Mouse (Mus musculus): ENCODE data around the gene Cntnap3. TPM values are rescaled to one million over a fixed set of nuclear protein-coding genes. Genes with fewer than 3 reads are reported as not detected.
"Not testable (repeated sequence)": the region's sequence is repeated elsewhere in the genome, so short reads cannot be mapped to it uniquely, and the experiment has no call there.

Gene Cntnap3
- polyA plus RNA-seq (2014; fragmentation: Nextera tagmentation; extraction: Ambion mirVana) = not detected in 2 replicates

GRCm38 (mm10) chr13:64903585-64904208, at the start of gene Cntnap3:
Cntnap3 (minus strand) TSS chr13:64903955.
- no peak for ATAC-seq (ENCODE audit: insufficient number of reproducible peaks, insufficient read depth, low FRiP score, low read depth)
- no peak within 1 kb of the TSS for H3K9ac ChIP-seq (ENCODE audit: low read length)
- H3K9me3 ChIP-seq (ENCODE audit: control insufficient read depth, low read length) = no peaks in the 10 kb centered on the region
- WGBS = 10% methylated on average over 16 of the region's 16 CpGs
- no peak within 1 kb of the TSS for H3K4me3 ChIP-seq (ENCODE audit: control insufficient read depth in 1 of 2, insufficient read depth in 1 of 2, low read depth in 1 of 2, low read length in 2 of 2)
- no peaks in the 10 kb centered on the region for H3K36me3 ChIP-seq (ENCODE audit: control insufficient read depth, insufficient read depth, low read length)
- H3K4me2 ChIP-seq (ENCODE audit: low read length) = peak within 1 kb of the TSS; percentile 39
- no peaks in the 10 kb centered on the region; a peak in 1 of 4 replicates for H3K4me1 ChIP-seq (ENCODE audit: control insufficient read depth in 2 of 2, insufficient read depth in 2 of 2, low read length in 2 of 2)
- H3K27ac ChIP-seq (replicated peaks in 1 of 2; ENCODE audit: control insufficient read depth in 1 of 2, insufficient read depth in 1 of 2, low read depth in 2 of 2, low read length in 2 of 2) = no peak within 1 kb of the TSS
- H3K27me3 ChIP-seq (ENCODE audit: control insufficient read depth, insufficient read depth, low read length) = no peaks in the 10 kb centered on the region

DNA sequence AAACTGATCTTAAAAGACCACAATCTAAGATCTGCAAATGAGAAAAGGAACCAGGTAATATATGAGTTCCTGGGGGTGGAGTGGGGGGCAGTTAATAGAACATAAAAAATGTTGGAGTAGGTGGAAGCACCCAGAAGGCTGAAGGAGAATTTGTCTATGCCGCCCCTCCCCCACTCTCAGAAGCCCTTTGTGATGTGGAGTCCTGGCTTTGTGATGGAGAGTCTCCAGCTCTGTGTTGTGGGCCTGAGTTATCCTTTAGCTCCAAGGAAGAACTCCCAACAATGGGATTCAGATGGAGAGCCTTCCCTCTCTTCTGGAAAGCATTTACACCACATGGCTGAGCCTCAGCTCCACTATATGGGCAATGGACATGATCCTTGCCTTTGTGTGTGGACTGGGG, 13.4 kb upstream of the Cntnap3 start, which contains the start of gene Spata31:
Gene Spata31, plus strand, starts transcription at position 216 of the 400 bp plus-strand sequence.
- ATAC-seq (ENCODE audit: insufficient number of reproducible peaks, insufficient read depth, low FRiP score, low read depth) = no peak

DNA sequence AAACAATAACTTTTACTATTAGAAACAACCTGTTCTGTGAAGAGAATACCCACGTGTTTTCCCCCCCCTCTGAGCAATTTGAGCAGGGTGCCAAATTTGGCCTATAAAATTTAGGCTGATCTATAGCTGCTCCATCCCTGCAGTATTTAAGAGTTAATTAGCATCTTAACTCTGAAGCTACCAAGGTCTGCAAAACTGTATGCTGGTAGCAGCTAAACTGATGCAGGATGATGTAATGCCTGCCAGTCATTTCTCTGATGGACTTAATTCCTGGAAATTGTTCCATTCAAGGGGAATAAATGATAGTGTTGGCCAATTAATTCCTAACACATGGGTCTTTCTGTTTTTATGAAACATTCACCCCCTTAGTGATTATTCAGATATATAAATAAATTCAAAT, 623 bp downstream of the Cntnap3 start:
- H3K4me1 ChIP-seq (ENCODE audit: control insufficient read depth in 2 of 2, insufficient read depth in 2 of 2, low read length in 2 of 2) = no peaks in the 10 kb centered on the region; a peak in 1 of 4 replicates
- H3K9ac ChIP-seq (ENCODE audit: low read length) = no peak overlapping the region
- ATAC-seq (ENCODE audit: insufficient number of reproducible peaks, insufficient read depth, low FRiP score, low read depth) = no peak
- no peaks in the 10 kb centered on the region for H3K27me3 ChIP-seq (ENCODE audit: control insufficient read depth, insufficient read depth, low read length)
- WGBS = 51% methylated on average over 1 of the region's 1 CpGs
- H3K4me3 ChIP-seq (ENCODE audit: control insufficient read depth in 1 of 2, insufficient read depth in 1 of 2, low read depth in 1 of 2, low read length in 2 of 2) = no peak overlapping the region
- H3K9me3 ChIP-seq (ENCODE audit: control insufficient read depth, low read length) = no peaks in the 10 kb centered on the region
- no peaks in the 10 kb centered on the region for H3K36me3 ChIP-seq (ENCODE audit: control insufficient read depth, insufficient read depth, low read length)
- H3K27ac ChIP-seq (replicated peaks in 1 of 2; ENCODE audit: control insufficient read depth in 1 of 2, insufficient read depth in 1 of 2, low read depth in 2 of 2, low read length in 2 of 2) = no peak overlapping the region
- H3K4me2 ChIP-seq (ENCODE audit: low read length) = no peak overlapping the region

More for the DNA sequence above, 13.4 kb upstream of the Cntnap3 start, which contains the start of gene Spata31:
- Histone ChIP-seq H3K4me2 (ENCODE audit: low read length) (no peak within 1 kb of the TSS), H3K4me1 (ENCODE audit: control insufficient read depth in 2 of 2, insufficient read depth in 2 of 2, low read length in 2 of 2) (no peaks in the 10 kb centered on the region), H3K4me3 (ENCODE audit: control insufficient read depth in 1 of 2, insufficient read depth in 1 of 2, low read depth in 1 of 2, low read length in 2 of 2) (no peak within 1 kb of the TSS), H3K27ac (replicated peaks in 1 of 2; ENCODE audit: control insufficient read depth in 1 of 2, insufficient read depth in 1 of 2, low read depth in 2 of 2, low read length in 2 of 2) (no peak within 1 kb of the TSS), H3K27me3 (ENCODE audit: control insufficient read depth, insufficient read depth, low read length) (no peaks in the 10 kb centered on the region), H3K9me3 (ENCODE audit: control insufficient read depth, low read length) (no peaks in the 10 kb centered on the region), H3K36me3 (ENCODE audit: control insufficient read depth, insufficient read depth, low read length) (no peaks in the 10 kb centered on the region), H3K9ac (ENCODE audit: low read length) (no peak within 1 kb of the TSS)
- WGBS = 46% methylated on average over 1 of the region's 1 CpGs

- no peak for ATAC-seq (ENCODE audit: insufficient number of reproducible peaks, insufficient read depth, low FRiP score, low read depth)
- no peak overlapping the region for H3K9ac ChIP-seq (ENCODE audit: low read length)
- H3K27me3 ChIP-seq (ENCODE audit: control insufficient read depth, insufficient read depth, low read length) = no peaks in the 10 kb centered on the region
- H3K4me2 ChIP-seq (ENCODE audit: low read length) = no peak overlapping the region
- H3K9me3 ChIP-seq (ENCODE audit: control insufficient read depth, low read length) = no peaks in the 10 kb centered on the region
- H3K4me3 ChIP-seq (ENCODE audit: control insufficient read depth in 1 of 2, insufficient read depth in 1 of 2, low read depth in 1 of 2, low read length in 2 of 2) = no peak overlapping the region
- no peaks in the 10 kb centered on the region for H3K36me3 ChIP-seq (ENCODE audit: control insufficient read depth, insufficient read depth, low read length)
- H3K4me1 ChIP-seq (ENCODE audit: control insufficient read depth in 2 of 2, insufficient read depth in 2 of 2, low read length in 2 of 2) = no peaks in the 10 kb centered on the region
- WGBS = 69% methylated on average over 3 of the region's 3 CpGs
- H3K27ac ChIP-seq (replicated peaks in 1 of 2; ENCODE audit: control insufficient read depth in 1 of 2, insufficient read depth in 1 of 2, low read depth in 2 of 2, low read length in 2 of 2) = no peak overlapping the region
Measured at GRCm38 (mm10) chr13:64865397-64865796, 38.4 kb downstream of the Cntnap3 start.

DNA sequence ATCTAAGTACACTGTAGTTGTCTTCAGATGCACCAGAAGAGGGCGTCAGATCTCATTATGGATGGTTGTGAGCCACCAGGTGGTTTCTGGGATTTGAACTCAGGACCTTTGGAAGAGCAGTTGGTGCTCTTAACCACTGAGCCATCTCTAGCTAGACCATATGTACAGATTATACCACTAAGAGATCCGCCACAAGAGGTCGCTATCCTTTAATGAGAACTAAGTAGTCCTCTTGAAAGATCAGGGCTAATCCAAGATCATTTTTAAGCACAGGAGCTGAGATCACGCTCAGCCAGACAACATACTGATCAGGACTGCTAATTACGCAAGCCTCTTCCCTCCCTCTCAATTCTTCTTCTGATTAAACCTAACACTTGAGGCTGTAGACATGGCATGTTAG, 78.9 kb downstream of the Cntnap3 start:
- not testable (repeated sequence) for H3K27me3 ChIP-seq (ENCODE audit: control insufficient read depth, insufficient read depth, low read length); H3K27ac ChIP-seq (replicated peaks in 1 of 2; ENCODE audit: control insufficient read depth in 1 of 2, insufficient read depth in 1 of 2, low read depth in 2 of 2, low read length in 2 of 2); H3K9ac ChIP-seq (ENCODE audit: low read length); ATAC-seq (ENCODE audit: insufficient number of reproducible peaks, insufficient read depth, low FRiP score, low read depth); H3K36me3 ChIP-seq (ENCODE audit: control insufficient read depth, insufficient read depth, low read length); H3K9me3 ChIP-seq (ENCODE audit: control insufficient read depth, low read length); H3K4me1 ChIP-seq (ENCODE audit: control insufficient read depth in 2 of 2, insufficient read depth in 2 of 2, low read length in 2 of 2); H3K4me2 ChIP-seq (ENCODE audit: low read length); H3K4me3 ChIP-seq (ENCODE audit: control insufficient read depth in 1 of 2, insufficient read depth in 1 of 2, low read depth in 1 of 2, low read length in 2 of 2)
- 42% methylated on average over 5 of the region's 5 CpGs for WGBS

- Histone ChIP-seq H3K4me1 (ENCODE audit: control insufficient read depth in 2 of 2, insufficient read depth in 2 of 2, low read length in 2 of 2) (no peaks in the 10 kb centered on the region), H3K9ac (ENCODE audit: low read length) (no peak overlapping the region), H3K4me3 (ENCODE audit: control insufficient read depth in 1 of 2, insufficient read depth in 1 of 2, low read depth in 1 of 2, low read length in 2 of 2) (no peak overlapping the region), H3K27ac (replicated peaks in 1 of 2; ENCODE audit: control insufficient read depth in 1 of 2, insufficient read depth in 1 of 2, low read depth in 2 of 2, low read length in 2 of 2) (no peak overlapping the region), H3K27me3 (ENCODE audit: control insufficient read depth, insufficient read depth, low read length) (no peaks in the 10 kb centered on the region), H3K9me3 (ENCODE audit: control insufficient read depth, low read length) (no peaks in the 10 kb centered on the region), H3K36me3 (ENCODE audit: control insufficient read depth, insufficient read depth, low read length) (no peaks in the 10 kb centered on the region), H3K4me2 (ENCODE audit: low read length) (no peak overlapping the region)
- no peak for ATAC-seq (ENCODE audit: insufficient number of reproducible peaks, insufficient read depth, low FRiP score, low read depth)
- WGBS = 78% methylated on average over 3 of the region's 3 CpGs
Measured at GRCm38 (mm10) chr13:64745383-64745782, 158.4 kb downstream of the Cntnap3 start.

GRCm38 (mm10) chr13:64732244-64732643, 171.5 kb downstream of the Cntnap3 start:
- Histone ChIP-seq H3K4me1 (ENCODE audit: control insufficient read depth in 2 of 2, insufficient read depth in 2 of 2, low read length in 2 of 2) (no peaks in the 10 kb centered on the region), H3K4me3 (ENCODE audit: control insufficient read depth in 1 of 2, insufficient read depth in 1 of 2, low read depth in 1 of 2, low read length in 2 of 2) (no peak overlapping the region), H3K36me3 (ENCODE audit: control insufficient read depth, insufficient read depth, low read length) (no peaks in the 10 kb centered on the region), H3K9ac (ENCODE audit: low read length) (no peak overlapping the region), H3K27ac (replicated peaks in 1 of 2; ENCODE audit: control insufficient read depth in 1 of 2, insufficient read depth in 1 of 2, low read depth in 2 of 2, low read length in 2 of 2) (no peak overlapping the region), H3K9me3 (ENCODE audit: control insufficient read depth, low read length) (no peaks in the 10 kb centered on the region), H3K27me3 (ENCODE audit: control insufficient read depth, insufficient read depth, low read length) (no peaks in the 10 kb centered on the region), H3K4me2 (ENCODE audit: low read length) (no peak overlapping the region)
- ATAC-seq (ENCODE audit: insufficient number of reproducible peaks, insufficient read depth, low FRiP score, low read depth) = no peak
- WGBS = 31% methylated on average over 3 of the region's 3 CpGs

- Histone ChIP-seq H3K4me2 (ENCODE audit: low read length) (no peak overlapping the region), H3K9me3 (ENCODE audit: control insufficient read depth, low read length) (no peaks in the 10 kb centered on the region), H3K36me3 (ENCODE audit: control insufficient read depth, insufficient read depth, low read length) (no peaks in the 10 kb centered on the region), H3K4me1 (ENCODE audit: control insufficient read depth in 2 of 2, insufficient read depth in 2 of 2, low read length in 2 of 2) (no peaks in the 10 kb centered on the region), H3K4me3 (ENCODE audit: control insufficient read depth in 1 of 2, insufficient read depth in 1 of 2, low read depth in 1 of 2, low read length in 2 of 2) (no peak overlapping the region), H3K9ac (ENCODE audit: low read length) (no peak overlapping the region), H3K27me3 (ENCODE audit: control insufficient read depth, insufficient read depth, low read length) (no peaks in the 10 kb centered on the region), H3K27ac (replicated peaks in 1 of 2; ENCODE audit: control insufficient read depth in 1 of 2, insufficient read depth in 1 of 2, low read depth in 2 of 2, low read length in 2 of 2) (no peak overlapping the region)
- ATAC-seq (ENCODE audit: insufficient number of reproducible peaks, insufficient read depth, low FRiP score, low read depth) = no peak
- WGBS = 64% methylated on average over 2 of the region's 2 CpGs
Measured at GRCm38 (mm10) chr13:64716791-64717190, 187.0 kb downstream of the Cntnap3 start.

Data from heart, embryonic 14.5 days (tissue).